ENCODE assay signal across 8 mouse cellular contexts in genomic region chr17:23548615-23549014, GRCm38 (mm10). TPM values are rescaled to one million over a fixed set of nuclear protein-coding genes. Genes with fewer than 3 reads are reported as not detected.
DNase-seq lines count a peak whose midpoint lies in the region; ATAC-seq and TF ChIP-seq lines count a peak whose summit lies in the region.

No protein-coding gene starts in this region.

- no peaks in the 10 kb centered on the region for H3K79me2 ChIP-seq in heart, adult 2 months (replicated peaks; ENCODE audit: control insufficient read depth, insufficient read depth, low read length)

- DNase-seq in 3T3-L1 (ENCODE audit: low read depth, low spot score) = peak; percentile 98
- peak; percentile 91 for DNase-seq in adrenal gland, postnatal 25 days
- peak; percentile 85 to 90 for DNase-seq in heart, adult 2 months
- peak; percentile 65 to 79 for DNase-seq in kidney, adult 8-10 months

- H3K4me2 ChIP-seq in embryonic facial prominence, embryonic 12.5 days (replicated peaks) = peak overlapping the region; percentile 73
- peak overlapping the region; percentile 74 for H3K4me2 ChIP-seq in limb, embryonic 12.5 days
- peak overlapping the region; percentile 71 for H3K4me2 ChIP-seq in midbrain, embryonic 13.5 days (replicated peaks)

- no peak overlapping the region for H3K27ac ChIP-seq in embryonic facial prominence, embryonic 12.5 days
- no peak overlapping the region; the same call in 1 of the 2 replicates for H3K27ac ChIP-seq in heart, adult 2 months
- H3K27ac ChIP-seq in limb, embryonic 12.5 days = no peak overlapping the region
- H3K27ac ChIP-seq in midbrain, embryonic 13.5 days = 0 out of 2 replicates have a peak overlapping the region, but pooled peaks have one; percentile 31
- H3K27ac ChIP-seq in small intestine, adult 2 months (ENCODE audit: insufficient read depth, low read depth, low read length) = no peak overlapping the region

- TF ChIP-seq POLR2A in heart, adult 2 months (IDR thresholded peaks at IDR 0.05; ENCODE audit: insufficient read depth, low read depth, low read length) = no peak
- TF ChIP-seq POLR2A in small intestine, adult 2 months (IDR thresholded peaks at IDR 0.05; ENCODE audit: low read depth, low read length) = no peak

- no peak for TF ChIP-seq CTCF in heart, adult 2 months (IDR thresholded peaks at IDR 0.05)
- no peak for TF ChIP-seq CTCF in small intestine, adult 2 months (IDR thresholded peaks at IDR 0.05; ENCODE audit: extremely low read depth, insufficient read length, insufficient replicate concordance, low read depth, low read length)

- peaks cover 12% of the 10 kb centered on the region; the same call in 1 of the 2 replicates for H3K4me1 ChIP-seq in embryonic facial prominence, embryonic 12.5 days
- peaks cover 2% of the 10 kb centered on the region; the same call in 1 of the 2 replicates for H3K4me1 ChIP-seq in heart, adult 2 months (ENCODE audit: control insufficient read depth, insufficient read depth, low read length)
- H3K4me1 ChIP-seq in limb, embryonic 12.5 days (replicated peaks) = peaks cover 8% of the 10 kb centered on the region
- peaks cover 21% of the 10 kb centered on the region for H3K4me1 ChIP-seq in midbrain, embryonic 13.5 days (replicated peaks)
- peaks cover 2% of the 10 kb centered on the region for H3K4me1 ChIP-seq in small intestine, adult 2 months (ENCODE audit: control insufficient read depth, insufficient read depth, insufficient read length, low read length)

- peak overlapping the region; percentile 57 for H3K4me3 ChIP-seq in embryonic facial prominence, embryonic 12.5 days
- peak overlapping the region; percentile 78 for H3K4me3 ChIP-seq in heart, adult 2 months
- H3K4me3 ChIP-seq in limb, embryonic 12.5 days (replicated peaks) = peak overlapping the region; percentile 57
- peak overlapping the region; percentile 56 for H3K4me3 ChIP-seq in midbrain, embryonic 13.5 days (replicated peaks)
- H3K4me3 ChIP-seq in small intestine, adult 2 months (ENCODE audit: low read depth, low read length) = peak overlapping the region; percentile 59

- H3K36me3 ChIP-seq in embryonic facial prominence, embryonic 12.5 days = no peaks in the 10 kb centered on the region
- H3K36me3 ChIP-seq in heart, adult 2 months (ENCODE audit: control insufficient read depth, insufficient read depth, low read length) = no peaks in the 10 kb centered on the region
- H3K36me3 ChIP-seq in limb, embryonic 12.5 days = no peaks in the 10 kb centered on the region
- H3K36me3 ChIP-seq in midbrain, embryonic 13.5 days = no peaks in the 10 kb centered on the region
- H3K36me3 ChIP-seq in small intestine, adult 2 months (ENCODE audit: control insufficient read depth, insufficient read depth, low read length) = no peaks in the 10 kb centered on the region

- H3K27me3 ChIP-seq in embryonic facial prominence, embryonic 12.5 days = no peaks in the 10 kb centered on the region
- H3K27me3 ChIP-seq in heart, adult 2 months (ENCODE audit: control insufficient read depth, insufficient read depth, low read length) = no peaks in the 10 kb centered on the region
- no peaks in the 10 kb centered on the region for H3K27me3 ChIP-seq in limb, embryonic 12.5 days
- H3K27me3 ChIP-seq in midbrain, embryonic 13.5 days = peaks cover under 1% of the 10 kb centered on the region; the same call in 1 of the 2 replicates
- H3K27me3 ChIP-seq in small intestine, adult 2 months (ENCODE audit: control insufficient read depth, insufficient read depth, low read length) = no peaks in the 10 kb centered on the region

- no peak overlapping the region; the same call in 1 of the 2 replicates for H3K9ac ChIP-seq in embryonic facial prominence, embryonic 12.5 days
- peak overlapping the region; percentile 34; the same call in 1 of the 2 replicates for H3K9ac ChIP-seq in heart, adult 2 months (ENCODE audit: low read depth, low read length)
- no peak overlapping the region for H3K9ac ChIP-seq in limb, embryonic 12.5 days (replicated peaks)
- H3K9ac ChIP-seq in midbrain, embryonic 13.5 days (replicated peaks) = peak overlapping the region; percentile 50; the same call in 1 of the 2 replicates

- H3K9me3 ChIP-seq in embryonic facial prominence, embryonic 12.5 days = no peaks in the 10 kb centered on the region
- H3K9me3 ChIP-seq in limb, embryonic 12.5 days = no peaks in the 10 kb centered on the region
- H3K9me3 ChIP-seq in midbrain, embryonic 13.5 days = no peaks in the 10 kb centered on the region

- intact Hi-C loops in heart, adult 2 months (cut with DNase I) = no loop called here

- peak; percentile 83 for TF ChIP-seq EP300 in heart, adult 2 months (IDR thresholded peaks at IDR 0.05; ENCODE audit: insufficient read depth, low read depth, low read length)

- 1% methylated on average over 15 of the region's 15 CpGs for WGBS in embryonic facial prominence, embryonic 12.5 days
- 3% methylated on average over 15 of the region's 15 CpGs for WGBS in heart, adult 2 months
- 1% methylated on average over 15 of the region's 15 CpGs for WGBS in limb, embryonic 12.5 days
- WGBS in midbrain, embryonic 13.5 days = under 1% methylated on average over 15 of the region's 15 CpGs
- 2% methylated on average over 15 of the region's 15 CpGs for WGBS in small intestine, adult 2 months

- ATAC-seq in embryonic facial prominence, embryonic 12.5 days (ENCODE audit: insufficient number of reproducible peaks, insufficient read depth, low FRiP score, low TSS enrichment) = no peak
- ATAC-seq in limb, embryonic 12.5 days (ENCODE audit: insufficient number of reproducible peaks, insufficient read depth, low FRiP score, low TSS enrichment, low read depth) = no peak
- ATAC-seq in midbrain, embryonic 13.5 days = peak; percentile 15; the same call in 1 of the 2 replicates

RNA-seq across cellular contexts. Expression of gene Zfp213, which starts 15.4 kb away (rescaled TPM):
- 12.0 and 12.8 TPM in 2 replicates for total RNA-seq in adrenal gland, postnatal 25 days (2021)
- polyA plus RNA-seq in embryonic facial prominence, embryonic 12.5 days (2016; fragmentation: Nextera tagmentation; extraction: Ambion mirVana) = 24.3 and 26.8 TPM in 2 replicates
- total RNA-seq in heart, adult 2 months (2021) = 1 to 10 TPM; 5.5 to 6.2 TPM
- polyA plus RNA-seq in heart, adult 2 months (2012; rRNA removed) = 8.7 and 9.8 TPM in 2 replicates
- polyA plus RNA-seq in limb, embryonic 12.5 days (2016; fragmentation: Nextera tagmentation; extraction: Ambion mirVana) = 24.7 and 26.6 TPM in 2 replicates
- 18.0 and 20.4 TPM in 2 replicates for polyA plus RNA-seq in midbrain, embryonic 13.5 days (2015; fragmentation: Nextera tagmentation; extraction: Ambion mirVana)
- 6.4 and 7.8 TPM in 2 replicates for polyA plus RNA-seq in small intestine, adult 2 months (2012; rRNA removed)

RNA-seq across cellular contexts. Expression of gene Zfp13, which starts 50.7 kb away (rescaled TPM):
- 11.1 and 12.8 TPM in 2 replicates for total RNA-seq in adrenal gland, postnatal 25 days (2021)
- 23.8 and 24.1 TPM in 2 replicates for polyA plus RNA-seq in embryonic facial prominence, embryonic 12.5 days (2016; fragmentation: Nextera tagmentation; extraction: Ambion mirVana)
- total RNA-seq in heart, adult 2 months (2021) = 1 to 10 TPM; 2.2 to 2.8 TPM
- polyA plus RNA-seq in heart, adult 2 months (2012; rRNA removed) = 3.2 and 3.6 TPM in 2 replicates
- polyA plus RNA-seq in limb, embryonic 12.5 days (2016; fragmentation: Nextera tagmentation; extraction: Ambion mirVana) = 22.0 and 25.5 TPM in 2 replicates
- 26.6 and 28.7 TPM in 2 replicates for polyA plus RNA-seq in midbrain, embryonic 13.5 days (2015; fragmentation: Nextera tagmentation; extraction: Ambion mirVana)
- 5.4 and 6.8 TPM in 2 replicates for polyA plus RNA-seq in small intestine, adult 2 months (2012; rRNA removed)

RNA-seq across cellular contexts. Expression of gene Zscan10, which starts 52.0 kb away (rescaled TPM):
- not detected in 2 replicates for total RNA-seq in adrenal gland, postnatal 25 days (2021)
- 0.20 and 0.67 TPM in 2 replicates for polyA plus RNA-seq in embryonic facial prominence, embryonic 12.5 days (2016; fragmentation: Nextera tagmentation; extraction: Ambion mirVana)
- total RNA-seq in heart, adult 2 months (2021) = not detected
- not detected in 2 replicates for polyA plus RNA-seq in heart, adult 2 months (2012; rRNA removed)
- polyA plus RNA-seq in limb, embryonic 12.5 days (2016; fragmentation: Nextera tagmentation; extraction: Ambion mirVana) = 0.37 and 0.45 TPM in 2 replicates
- not detected in 2 replicates for polyA plus RNA-seq in midbrain, embryonic 13.5 days (2015; fragmentation: Nextera tagmentation; extraction: Ambion mirVana)
- not detected in 2 replicates for polyA plus RNA-seq in small intestine, adult 2 months (2012; rRNA removed)

Comparison
In these comparisons a context has a peak if more than half of its experiments do, and no peak if none do; other contexts are left out.
1. H3K9ac ChIP-seq: peak in heart, adult 2 months (single experiment) and midbrain, embryonic 13.5 days (single experiment); none in embryonic facial prominence, embryonic 12.5 days (single experiment) and limb, embryonic 12.5 days (single experiment).
2. Peak in every context shown above with its lines, with median percentiles within 50 percentile points of each other: DNase-seq, H3K4me2 ChIP-seq and H3K4me3 ChIP-seq.